8 mouse cellular contexts compared by ENCODE assay signal in the genomic region with DNA sequence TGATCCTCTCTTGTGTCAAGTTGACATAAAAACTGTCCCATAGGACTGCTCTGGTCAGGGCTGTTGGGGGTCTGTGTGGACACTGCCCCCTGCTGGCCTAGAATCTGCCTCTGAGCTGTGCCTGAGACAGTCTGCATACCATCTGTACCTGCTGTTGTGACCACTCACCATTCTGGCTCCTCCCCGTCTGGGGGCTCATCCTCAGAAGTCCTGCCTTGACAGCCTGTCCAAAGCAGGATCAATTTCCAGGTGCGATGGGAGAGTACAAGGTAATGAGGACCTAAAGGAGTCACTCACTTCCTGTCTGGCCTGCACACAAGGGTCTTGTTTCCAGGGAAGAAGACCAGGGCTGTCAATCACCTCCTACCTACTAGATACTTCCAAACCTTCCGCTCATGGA. TPM values are rescaled to one million over a fixed set of nuclear protein-coding genes. Genes with fewer than 3 reads are reported as not detected.
A peak's percentile ranks its signal among the peaks of the same experiment; 100 is the strongest.
DNase-seq lines count a peak whose midpoint lies in the region; ATAC-seq lines count a peak whose summit lies in the region.

No protein-coding gene starts in this region.

- DNase-seq in 416B (ENCODE audit: low read depth) = peak; percentile 75
- peak; percentile 57 for DNase-seq in CD4-positive helper T cell, adult 2 months (ENCODE audit: low read depth, low spot score)
- peak; percentile 70 for DNase-seq in cerebellum, adult 11-12 months
- peak; percentile 62 to 75 for DNase-seq in kidney, postnatal 25 days
- peak; percentile 49 to 57 for DNase-seq in spleen, postnatal 36 days (ENCODE audit: low spot score in 2 of 2)

- H3K9ac ChIP-seq in forebrain, embryonic 15.5 days (replicated peaks) = no peak overlapping the region

- no peak overlapping the region for H3K4me3 ChIP-seq in forebrain, embryonic 15.5 days

- no peaks in the 10 kb centered on the region for H3K9me3 ChIP-seq in forebrain, embryonic 15.5 days

- H3K27me3 ChIP-seq in forebrain, embryonic 15.5 days = no peaks in the 10 kb centered on the region

- 0 out of 2 replicates have a peak, but pooled peaks cover 2% of the 10 kb centered on the region for H3K36me3 ChIP-seq in forebrain, embryonic 15.5 days

- WGBS in forebrain, embryonic 15.5 days = 65% methylated on average over 3 of the region's 3 CpGs

- peak; percentile 44; the same call in 1 of the 2 replicates for ATAC-seq in forebrain, embryonic 15.5 days (replicated peaks)
- ATAC-seq in megakaryocyte-erythroid progenitor cell, adult 5-6 weeks (replicated peaks; ENCODE audit: low FRiP score, low TSS enrichment, poor library complexity, severe bottlenecking) = peak; percentile 66
- no peak for ATAC-seq in activated CD4-positive, CD25-positive, alpha-beta regulatory T cell, adult 4 months

- H3K4me2 ChIP-seq in forebrain, embryonic 15.5 days (replicated peaks) = no peak overlapping the region

- 0 out of 2 replicates have a peak overlapping the region, but pooled peaks have one; percentile 17 for H3K27ac ChIP-seq in forebrain, embryonic 15.5 days (replicated peaks)

- peaks cover 4% of the 10 kb centered on the region for H3K4me1 ChIP-seq in forebrain, embryonic 15.5 days

RNA-seq across cellular contexts. Expression of a gene that starts 8.2 kb away (rescaled TPM):
- polyA plus RNA-seq in forebrain, embryonic 15.5 days (2015; fragmentation: Nextera tagmentation; extraction: Ambion mirVana) = 8.8 and 8.9 TPM in 2 replicates
- total RNA-seq in megakaryocyte-erythroid progenitor cell, adult 5-6 weeks (2014; fragmentation: Nextera tagmentation) = 3.8 and 7.6 TPM in 2 replicates
- 1.6 and 1.8 TPM in 2 replicates for total RNA-seq in megakaryocyte-erythroid progenitor cell, adult 5-6 weeks (2017)
- polyA plus RNA-seq in activated CD4-positive, CD25-positive, alpha-beta regulatory T cell, adult 4 months (2017; shearing (Covaris generic)) = 1 to 10 TPM; 1.2 to 1.6 TPM

RNA-seq across cellular contexts. Expression of a gene that starts 8.4 kb away (rescaled TPM):
- polyA plus RNA-seq in forebrain, embryonic 15.5 days (2015; fragmentation: Nextera tagmentation; extraction: Ambion mirVana) = 127 TPM in 2 replicates
- total RNA-seq in megakaryocyte-erythroid progenitor cell, adult 5-6 weeks (2014; fragmentation: Nextera tagmentation) = 105 and 108 TPM in 2 replicates
- total RNA-seq in megakaryocyte-erythroid progenitor cell, adult 5-6 weeks (2017) = 97.8 and 135 TPM in 2 replicates
- 100 to 1,000 TPM; 109 to 129 TPM for polyA plus RNA-seq in activated CD4-positive, CD25-positive, alpha-beta regulatory T cell, adult 4 months (2017; shearing (Covaris generic))

RNA-seq across cellular contexts. Expression of a gene that starts 27.7 kb away (rescaled TPM):
- polyA plus RNA-seq in forebrain, embryonic 15.5 days (2015; fragmentation: Nextera tagmentation; extraction: Ambion mirVana) = 22.0 and 23.5 TPM in 2 replicates
- 8.1 and 9.0 TPM in 2 replicates for total RNA-seq in megakaryocyte-erythroid progenitor cell, adult 5-6 weeks (2014; fragmentation: Nextera tagmentation)
- total RNA-seq in megakaryocyte-erythroid progenitor cell, adult 5-6 weeks (2017) = 5.8 and 6.4 TPM in 2 replicates
- polyA plus RNA-seq in activated CD4-positive, CD25-positive, alpha-beta regulatory T cell, adult 4 months (2017; shearing (Covaris generic)) = 1 to 10 TPM; 5.6 to 8.6 TPM

RNA-seq across cellular contexts. Expression of a gene that starts 38.0 kb away (rescaled TPM):
- polyA plus RNA-seq in forebrain, embryonic 15.5 days (2015; fragmentation: Nextera tagmentation; extraction: Ambion mirVana) = 10.0 and 12.7 TPM in 2 replicates
- total RNA-seq in megakaryocyte-erythroid progenitor cell, adult 5-6 weeks (2014; fragmentation: Nextera tagmentation) = 0.33 and 3.2 TPM in 2 replicates
- not detected in 2 replicates for total RNA-seq in megakaryocyte-erythroid progenitor cell, adult 5-6 weeks (2017)
- not detected for polyA plus RNA-seq in activated CD4-positive, CD25-positive, alpha-beta regulatory T cell, adult 4 months (2017; shearing (Covaris generic))
